Mouse (Mus musculus): ENCODE measurements around the gene Slc15a2.

The Slc15a2 gene

DNA sequence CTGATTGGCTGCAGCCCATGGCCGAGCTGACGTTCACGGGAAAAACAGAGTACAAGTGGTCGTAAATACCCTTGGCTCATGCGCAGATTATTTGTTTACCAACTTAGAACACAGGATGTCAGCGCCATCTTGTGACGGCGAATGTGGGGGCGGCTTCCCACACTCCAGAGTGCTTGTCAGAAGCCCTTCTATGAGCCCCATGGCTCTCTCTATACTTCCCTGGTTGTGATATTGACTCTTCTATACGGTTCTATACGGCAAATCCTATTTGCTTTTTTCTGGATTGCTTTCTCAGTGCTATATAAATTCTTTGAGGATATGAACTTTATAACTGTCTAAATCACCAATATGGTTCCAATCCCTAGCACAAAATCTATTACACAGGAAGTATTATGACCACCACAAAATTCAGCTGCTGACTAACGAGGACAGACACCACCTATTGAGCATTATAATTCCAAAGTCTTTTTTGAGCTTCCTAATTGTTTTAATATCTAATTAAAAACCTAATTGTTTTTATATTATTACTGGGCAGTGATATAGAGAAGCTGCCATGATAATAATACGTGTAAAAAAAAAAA lies 14.5 kb downstream of the Slc15a2 start:
- no peak for DNase-seq (ENCODE audit: low spot score in 2 of 2)

DNA sequence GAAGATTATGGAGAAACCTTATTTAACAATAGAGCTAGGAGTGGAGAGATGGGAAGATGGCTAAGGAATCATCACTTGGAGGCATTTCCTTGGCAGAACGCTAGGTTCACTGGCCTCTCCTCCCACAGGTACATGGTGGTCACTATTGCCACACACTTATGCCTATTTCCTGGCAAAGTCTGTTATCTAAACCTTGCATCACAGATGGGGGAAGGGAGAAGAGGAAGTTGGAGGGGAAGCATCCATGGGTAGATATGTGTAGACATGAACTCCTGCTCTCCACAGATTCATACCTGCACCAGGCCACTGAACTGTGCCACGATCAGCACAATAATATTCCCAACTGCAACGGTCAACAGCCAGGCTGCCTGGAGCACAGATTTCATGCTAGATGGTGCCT lies 32.8 kb downstream of the Slc15a2 start:
- no peak for DNase-seq (ENCODE audit: low spot score in 2 of 2)

DNA sequence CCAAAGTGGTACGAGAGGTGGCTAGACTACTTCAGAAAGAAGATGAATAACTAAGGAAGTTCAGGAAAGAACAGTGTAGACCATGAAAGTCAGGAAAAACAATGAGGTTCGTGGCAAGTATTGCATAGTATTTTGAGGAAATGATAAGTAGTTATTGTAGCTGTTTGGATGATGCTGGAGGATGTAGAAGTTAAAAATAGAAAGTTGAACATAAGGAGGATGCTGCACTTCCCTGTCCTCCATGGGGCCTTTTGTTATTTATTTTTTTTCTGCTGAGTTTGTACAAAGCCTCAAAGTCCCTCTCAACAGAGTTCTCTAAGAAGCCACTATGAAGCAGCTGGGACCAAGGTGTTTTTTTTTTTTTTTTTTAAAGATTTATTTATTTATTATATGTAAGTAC lies 37.0 kb downstream of the Slc15a2 start:
- DNase-seq (ENCODE audit: low spot score in 2 of 2) = no peak

DNA sequence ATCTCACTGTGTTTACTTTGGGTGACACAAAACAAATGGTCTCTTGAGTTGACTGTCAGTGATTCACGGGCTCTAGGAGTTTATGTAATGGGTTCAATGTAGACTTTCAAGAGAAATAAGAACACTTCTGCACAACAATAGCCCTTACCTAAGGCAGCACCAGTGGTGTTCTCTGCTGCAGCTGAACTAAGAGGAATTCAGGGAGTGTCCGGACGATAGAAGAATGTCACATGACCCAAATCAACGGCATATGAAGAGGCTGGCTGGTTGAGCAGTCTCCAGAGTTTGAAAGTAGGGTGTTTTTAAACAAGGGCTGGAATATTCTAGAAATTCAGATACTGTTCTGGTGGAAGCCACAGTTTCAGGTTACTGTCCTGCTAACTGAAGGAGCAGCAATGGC lies 37.7 kb downstream of the Slc15a2 start:
- DNase-seq (ENCODE audit: low spot score in 2 of 2) = no peak

DNA sequence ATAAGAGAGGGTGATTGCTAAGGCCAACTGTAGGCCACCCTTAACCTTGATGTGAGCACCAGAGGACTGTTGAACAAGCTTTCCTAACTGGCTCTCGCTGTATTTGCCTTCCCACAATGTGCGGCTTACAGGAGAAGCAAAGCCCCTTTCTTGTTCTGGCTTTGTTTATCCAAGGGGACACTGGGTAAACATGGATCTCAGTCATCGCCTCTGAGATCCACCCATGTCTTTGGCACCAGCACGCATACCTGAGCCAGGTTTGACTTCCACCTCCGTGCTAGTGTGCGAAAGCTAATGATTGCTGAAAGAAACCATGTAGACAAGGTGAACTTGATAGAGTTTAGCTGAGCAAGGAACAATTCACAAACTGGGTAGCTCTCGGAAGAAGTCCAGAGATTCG lies 41.2 kb downstream of the Slc15a2 start:
- no peak for DNase-seq (ENCODE audit: low spot score in 2 of 2)

DNA sequence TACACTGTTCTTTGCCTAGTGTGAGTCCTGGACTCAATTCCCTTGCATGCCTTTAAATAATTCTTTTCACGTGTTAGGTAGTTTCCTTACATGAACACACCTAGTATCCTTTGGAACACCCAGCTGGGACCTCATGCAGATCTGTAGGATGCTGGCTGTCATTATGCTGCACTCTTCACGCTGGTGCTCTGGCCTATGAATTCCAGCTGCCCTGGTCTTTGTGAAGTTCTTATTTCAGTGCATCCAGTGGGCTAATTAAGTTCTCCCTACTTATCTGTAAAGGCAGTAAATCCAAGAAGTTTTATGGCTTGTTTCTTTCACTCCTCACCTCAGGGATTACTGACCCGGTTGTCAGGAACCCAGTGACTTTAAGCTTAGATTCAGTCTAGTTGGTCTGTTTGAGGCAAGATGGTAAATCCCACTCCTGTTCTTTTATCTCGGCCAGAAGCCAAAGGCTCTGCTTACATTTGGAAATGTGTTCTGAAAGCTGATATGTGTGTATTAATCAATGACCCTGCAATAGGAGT lies 45.3 kb downstream of the Slc15a2 start:
- no peak for DNase-seq (ENCODE audit: low spot score in 2 of 2)

DNA sequence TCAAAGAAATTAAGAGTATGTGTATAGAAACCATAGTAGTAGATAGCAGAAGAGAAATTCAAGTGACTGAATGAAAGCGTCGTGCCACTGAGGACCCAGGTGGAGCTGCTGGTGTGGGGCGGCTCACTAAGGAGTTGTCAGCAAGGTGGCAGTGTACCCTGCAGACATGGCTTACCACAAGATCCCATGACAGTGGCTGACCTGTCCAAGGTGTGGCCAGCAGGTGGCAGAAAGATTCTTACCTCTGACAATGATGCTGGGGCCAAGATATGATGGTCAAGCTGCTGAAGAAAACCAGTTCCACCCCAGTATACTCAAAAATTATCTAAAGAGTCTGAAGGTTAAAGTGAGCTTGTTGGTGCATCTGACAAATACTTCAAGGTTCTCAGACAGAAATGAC lies 49.3 kb downstream of the Slc15a2 start:
- DNase-seq (ENCODE audit: low spot score in 2 of 2) = no peak

DNA sequence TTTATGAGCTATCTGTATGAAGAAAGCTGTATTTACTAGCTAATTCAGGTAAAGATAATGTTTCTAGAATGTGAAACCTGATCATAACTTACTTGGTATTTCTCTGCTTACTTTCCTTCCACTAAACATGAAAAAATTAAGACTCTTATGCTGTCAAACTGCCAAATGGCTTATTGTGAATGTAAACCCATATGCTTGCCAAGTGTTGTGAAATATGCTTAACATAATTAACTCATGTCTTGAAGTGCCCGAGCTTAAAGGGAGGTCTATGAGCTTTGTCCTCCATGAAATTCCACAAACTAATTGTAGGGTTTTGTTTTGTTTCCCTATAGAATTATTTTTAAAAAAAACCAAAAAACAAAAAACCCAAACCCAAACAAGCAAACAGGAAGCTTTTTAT lies 50.9 kb downstream of the Slc15a2 start:
- DNase-seq (ENCODE audit: low spot score in 2 of 2) = no peak

DNA sequence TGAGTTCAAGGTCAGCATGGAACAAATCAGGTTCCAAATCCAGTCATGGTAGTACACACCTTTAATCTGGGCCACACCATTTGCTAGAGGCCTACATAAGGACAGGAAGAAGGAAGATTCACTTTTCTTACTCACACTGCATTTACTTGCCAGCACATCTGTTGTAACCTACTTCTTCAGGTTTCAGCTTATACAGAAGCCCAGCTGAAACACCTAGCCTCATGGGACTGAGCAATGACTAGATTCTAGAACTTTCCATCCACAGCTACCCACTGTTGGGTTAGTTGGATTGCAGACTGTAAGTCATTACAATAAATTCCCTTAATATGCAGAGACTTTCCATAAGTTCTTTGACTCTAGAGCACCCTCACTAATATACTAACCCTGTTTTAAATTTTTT lies 52.2 kb downstream of the Slc15a2 start:
- no peak for DNase-seq (ENCODE audit: low spot score in 2 of 2)

DNA sequence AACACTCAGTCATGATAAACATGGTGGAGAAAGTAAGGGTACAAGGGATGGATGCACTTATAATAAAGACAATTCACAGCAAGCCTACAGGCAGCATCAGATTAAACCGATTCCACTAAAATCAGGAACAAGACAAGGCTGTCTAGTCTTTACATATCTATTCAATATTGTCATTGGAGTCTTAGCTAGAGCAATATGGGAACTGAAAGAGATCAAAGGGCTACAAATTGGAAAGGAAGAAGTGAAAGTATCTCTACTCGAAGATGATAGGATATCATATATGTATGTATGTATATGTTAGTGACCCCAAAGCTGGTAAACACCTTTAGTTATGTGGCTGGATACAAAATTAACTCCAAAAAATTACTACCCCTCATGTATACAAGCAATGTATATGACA lies 55.8 kb downstream of the Slc15a2 start:
- no peak for DNase-seq (ENCODE audit: low spot score in 2 of 2)

DNA sequence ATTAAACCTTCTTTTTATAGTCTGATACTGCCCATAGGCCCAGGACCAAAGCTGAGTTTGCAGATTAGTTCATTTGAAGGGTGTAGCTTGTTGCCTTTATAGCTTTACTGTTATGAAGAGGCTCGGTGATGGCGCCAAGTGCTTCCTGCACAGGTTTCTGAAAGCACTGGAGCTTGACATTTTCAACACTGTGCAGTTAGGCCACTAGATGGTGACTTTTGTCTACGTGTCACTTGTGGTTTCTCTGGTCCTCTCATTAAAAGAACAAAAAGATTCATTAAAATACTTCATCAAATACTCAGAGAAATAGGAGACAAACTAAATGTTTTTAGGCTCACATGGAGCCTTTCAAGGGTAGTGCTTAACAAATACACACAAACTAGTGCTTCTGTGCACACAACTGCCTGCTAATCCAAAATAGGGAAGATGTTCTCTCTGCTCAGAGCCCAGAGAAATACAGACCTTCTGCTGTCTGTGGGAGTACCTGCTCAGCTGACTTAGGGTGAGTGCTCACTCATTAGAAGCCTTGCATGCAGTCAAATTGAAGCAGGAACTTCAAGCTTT lies 60.8 kb downstream of the Slc15a2 start:
- DNase-seq (ENCODE audit: low spot score in 2 of 2) = no peak

DNA sequence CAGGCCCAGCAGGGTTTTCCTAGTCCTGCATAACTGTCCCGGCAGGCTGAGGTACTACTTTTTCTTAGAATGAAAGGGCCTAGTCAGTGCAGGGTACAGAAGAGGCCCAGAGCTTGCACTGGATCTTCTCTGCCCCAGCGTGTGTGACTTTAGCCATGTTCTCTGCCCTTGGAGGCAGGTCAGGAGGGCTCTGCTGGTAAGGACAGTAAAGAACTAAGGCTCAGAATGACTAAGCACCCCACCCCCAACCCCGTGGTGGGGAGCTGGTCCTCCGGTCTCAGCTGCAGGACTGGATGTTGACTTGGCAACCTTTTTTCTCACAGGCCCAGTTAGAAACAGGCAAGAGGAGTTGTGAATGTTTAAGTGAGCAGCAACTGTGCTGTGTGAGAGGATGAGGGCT lies 62.0 kb downstream of the Slc15a2 start:
- no peak for DNase-seq (ENCODE audit: low spot score in 2 of 2)

DNA sequence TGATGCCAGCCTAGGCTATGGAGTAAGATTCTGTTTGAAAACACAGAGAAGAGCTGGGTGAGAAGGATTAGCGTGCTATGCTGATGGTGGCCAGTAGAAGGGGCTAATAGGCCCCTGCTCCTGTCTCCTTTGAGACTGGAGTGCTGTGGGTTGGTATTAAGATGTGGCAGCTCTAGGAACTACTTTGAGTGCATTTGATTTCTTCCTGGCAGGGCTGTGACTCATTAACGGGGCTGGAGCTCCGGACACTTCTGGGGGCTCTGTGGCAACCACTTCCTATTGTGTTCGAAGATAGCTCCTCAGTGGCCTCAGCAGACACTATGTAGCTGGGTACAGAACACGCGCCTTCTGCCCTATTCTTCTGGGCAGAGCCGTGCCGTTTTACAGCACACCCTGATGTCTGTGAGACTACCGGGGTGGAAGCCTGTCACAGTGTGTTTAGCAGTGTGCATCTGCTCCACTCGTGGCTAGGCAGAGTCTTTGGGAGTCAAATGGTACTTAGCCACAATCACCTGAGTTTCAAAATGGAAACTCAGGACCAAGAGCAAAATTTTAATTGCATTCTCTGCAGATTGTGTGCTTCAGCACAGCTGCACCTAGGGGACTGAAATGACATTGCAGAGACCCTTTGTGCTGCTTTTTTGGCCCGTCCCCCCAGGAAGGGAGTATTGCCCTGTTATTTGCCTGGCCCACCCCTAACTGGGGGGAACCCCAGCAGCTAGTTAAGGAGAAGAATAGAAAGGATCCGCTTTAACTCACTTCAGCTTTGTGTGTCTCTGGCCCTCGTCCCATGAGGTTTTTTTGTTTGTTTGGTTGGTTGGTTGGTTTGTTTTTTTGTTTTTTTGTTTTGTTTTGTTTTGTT lies 64.3 kb downstream of the Slc15a2 start:
- DNase-seq (ENCODE audit: low spot score in 2 of 2) = no peak

DNA sequence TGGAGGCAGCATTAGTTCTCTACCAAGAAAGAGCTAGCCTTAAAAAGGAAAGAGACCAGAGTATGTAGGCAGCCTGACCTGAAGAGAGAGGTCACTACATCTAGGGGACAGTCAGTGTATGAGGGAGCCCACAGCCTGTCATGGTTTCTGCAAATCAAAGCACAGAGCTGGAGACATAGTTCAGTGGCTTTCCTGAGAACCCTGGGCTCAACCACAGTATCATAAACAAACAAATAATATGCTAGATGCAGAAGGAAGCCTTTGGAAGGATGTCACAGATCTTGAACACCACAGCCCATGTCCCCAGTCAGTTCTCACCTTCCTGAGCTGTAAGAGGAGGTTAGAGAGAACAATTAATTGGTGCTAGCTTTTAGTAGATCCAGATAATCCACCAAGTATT lies 66.1 kb downstream of the Slc15a2 start:
- DNase-seq (ENCODE audit: low spot score in 2 of 2) = no peak

DNA sequence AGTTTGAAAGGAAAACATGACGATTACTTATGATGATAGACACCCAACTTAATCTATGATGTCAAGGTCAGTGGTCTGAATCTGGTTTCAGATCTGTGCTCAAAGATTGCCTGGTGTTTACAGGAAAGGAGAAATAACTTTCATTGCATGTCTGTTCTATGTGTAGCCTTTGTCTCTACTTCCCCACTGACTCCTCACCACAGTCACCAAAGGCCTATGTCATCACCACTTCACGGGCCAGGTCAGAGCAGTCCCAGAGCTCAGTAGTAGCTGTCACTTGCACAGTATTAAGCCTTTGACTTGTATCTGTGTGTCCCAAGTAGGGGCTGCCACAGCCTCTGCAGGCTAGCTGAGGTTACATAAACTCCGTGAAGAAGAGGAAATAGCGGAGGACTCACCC lies 67.3 kb downstream of the Slc15a2 start:
- DNase-seq (ENCODE audit: low spot score in 2 of 2) = no peak

DNA sequence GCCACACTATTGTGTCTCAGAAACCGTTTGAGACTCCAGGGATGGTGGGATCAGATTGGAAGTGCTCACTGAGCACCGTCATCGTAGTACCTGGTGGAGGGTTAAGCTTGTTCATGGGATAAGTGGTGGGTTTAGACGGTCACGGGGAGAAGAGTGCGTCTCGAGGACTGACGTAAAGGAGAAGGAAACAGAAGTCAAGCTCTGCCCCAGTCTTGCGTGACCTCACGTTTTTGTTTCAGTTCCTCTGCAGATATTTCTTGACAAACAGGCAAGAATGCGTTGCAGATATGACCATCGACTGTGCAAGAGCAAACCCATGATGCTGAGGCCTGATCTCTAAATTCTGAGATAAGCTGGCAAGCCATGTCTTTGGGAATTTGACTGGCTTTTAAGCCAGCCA lies 73.0 kb downstream of the Slc15a2 start:
- DNase-seq (ENCODE audit: low spot score in 2 of 2) = no peak

DNA sequence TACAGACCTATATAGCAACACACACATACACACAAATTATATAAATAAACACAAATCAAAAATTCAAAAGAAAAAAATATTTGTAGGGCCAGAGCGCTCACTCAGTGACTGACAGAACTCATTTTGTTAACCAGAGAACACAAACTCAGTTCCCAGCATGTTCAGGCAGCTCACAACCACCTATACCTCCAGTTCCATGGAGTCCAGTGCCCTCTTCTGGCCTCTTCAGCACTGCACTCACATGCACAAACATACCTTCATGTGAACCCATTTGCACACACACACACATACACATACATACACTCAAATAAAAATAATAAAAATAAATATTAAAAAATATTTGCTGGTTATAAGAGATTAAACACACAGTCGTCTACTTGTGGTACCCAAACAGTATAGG lies 74.0 kb downstream of the Slc15a2 start:
- no peak for DNase-seq (ENCODE audit: low spot score in 2 of 2)

DNA sequence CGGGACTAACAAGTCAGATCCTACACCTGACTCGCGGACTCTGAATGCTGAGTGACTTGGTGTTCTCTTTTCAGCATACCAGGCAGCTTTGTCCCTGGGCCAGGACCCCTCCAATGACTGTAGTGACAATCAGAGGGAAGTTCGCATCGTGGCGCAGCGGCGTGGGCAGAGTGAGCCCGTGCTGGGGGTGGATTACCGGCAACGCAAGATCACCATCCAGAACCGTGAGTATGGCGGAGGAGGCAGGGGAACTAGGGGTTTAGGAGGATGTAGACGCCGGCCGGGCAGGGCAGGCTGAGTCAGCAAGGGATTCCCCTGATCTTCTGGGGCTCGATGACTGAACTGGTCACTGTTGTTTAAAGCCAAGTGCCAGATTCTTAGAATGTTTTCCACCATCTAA lies 75.4 kb downstream of the Slc15a2 start:
- no peak for DNase-seq (ENCODE audit: low spot score in 2 of 2)

DNA sequence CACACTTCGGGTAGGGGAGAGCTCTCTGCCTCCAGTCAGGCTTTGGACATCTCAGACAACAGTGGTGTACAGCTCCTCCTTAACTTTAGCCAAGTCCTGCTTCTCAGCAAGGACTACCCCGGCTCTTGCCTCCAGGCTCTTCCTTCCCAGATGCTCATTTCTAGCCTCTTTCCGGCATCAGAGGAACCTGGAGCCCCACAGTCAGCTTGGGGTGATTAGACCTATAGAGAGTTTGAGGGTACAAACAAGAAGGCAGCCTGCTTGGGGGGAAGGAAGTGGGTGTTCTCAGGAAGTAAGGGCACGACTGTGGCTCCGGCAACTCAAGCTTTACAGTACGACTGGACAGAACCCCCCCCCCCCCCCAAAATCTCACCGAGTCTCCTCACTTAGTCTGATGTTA lies 76.0 kb downstream of the Slc15a2 start:
- no peak for DNase-seq (ENCODE audit: low spot score in 2 of 2)

DNA sequence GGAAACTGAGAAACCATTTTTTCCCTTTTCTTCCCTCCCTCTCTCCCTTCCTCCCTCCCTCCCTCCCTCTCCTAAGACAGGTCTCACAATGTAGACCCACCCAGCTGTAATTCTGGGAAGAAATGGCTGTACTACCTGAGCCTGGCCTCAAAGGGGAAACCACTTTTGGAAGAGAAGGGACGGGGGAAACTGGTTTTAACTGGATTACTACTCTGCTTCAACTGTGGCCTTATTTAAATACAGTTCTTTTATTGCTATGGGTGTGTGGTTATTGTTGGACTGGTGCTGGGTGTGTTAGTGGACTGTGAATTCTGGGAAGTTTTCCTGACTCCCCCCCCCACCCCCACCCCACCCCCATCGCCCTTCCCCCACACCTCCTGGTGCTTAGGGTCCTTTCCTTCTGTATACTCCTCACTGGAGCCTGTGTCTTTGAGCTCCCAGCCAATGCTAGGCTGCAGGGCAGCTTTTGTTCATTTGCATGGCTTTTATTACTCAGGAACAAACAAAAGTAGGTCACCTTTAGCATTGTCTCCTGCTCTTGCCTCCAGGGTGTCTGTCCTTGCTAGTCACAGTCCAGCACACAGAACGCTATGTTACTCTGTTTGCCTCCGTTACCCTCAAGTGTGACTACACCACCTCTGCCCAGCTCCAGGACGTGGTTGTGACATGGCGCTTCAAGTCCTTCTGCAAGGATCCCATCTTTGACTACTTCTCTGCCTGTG lies 76.9 kb downstream of the Slc15a2 start:
- DNase-seq (ENCODE audit: low spot score in 2 of 2) = no peak

DNA sequence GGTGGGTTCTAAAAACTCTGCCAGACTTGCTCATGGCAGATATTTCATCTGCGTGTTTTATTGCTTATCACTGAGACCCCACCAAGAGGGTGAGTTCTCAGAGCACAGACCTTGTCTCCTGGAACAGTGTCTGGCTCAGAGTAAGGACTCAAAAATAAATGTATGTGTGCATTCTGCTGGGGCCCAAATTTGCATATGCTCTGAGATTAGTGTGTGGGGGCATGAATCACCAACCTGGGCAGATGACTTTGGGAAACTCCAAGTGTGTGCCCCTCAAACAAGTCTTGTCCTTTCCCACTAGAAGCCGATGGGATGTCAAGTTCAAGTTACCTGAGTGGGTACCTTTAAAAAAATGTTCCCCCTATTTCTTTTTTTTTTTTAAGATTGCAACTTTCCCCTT lies 84.3 kb downstream of the Slc15a2 start:
- DNase-seq (ENCODE audit: low spot score in 2 of 2) = no peak

Measured in cerebellum, postnatal 4 days (tissue).